Mouse (Mus musculus): ENCODE data around the gene Maff. TPM values are rescaled to one million over a fixed set of nuclear protein-coding genes. Genes with fewer than 3 reads are reported as not detected.

Gene Maff
- total and polyA plus RNA-seq, 3 experiments = 9.2 to 15.4 (median 10.5) TPM

DNA sequence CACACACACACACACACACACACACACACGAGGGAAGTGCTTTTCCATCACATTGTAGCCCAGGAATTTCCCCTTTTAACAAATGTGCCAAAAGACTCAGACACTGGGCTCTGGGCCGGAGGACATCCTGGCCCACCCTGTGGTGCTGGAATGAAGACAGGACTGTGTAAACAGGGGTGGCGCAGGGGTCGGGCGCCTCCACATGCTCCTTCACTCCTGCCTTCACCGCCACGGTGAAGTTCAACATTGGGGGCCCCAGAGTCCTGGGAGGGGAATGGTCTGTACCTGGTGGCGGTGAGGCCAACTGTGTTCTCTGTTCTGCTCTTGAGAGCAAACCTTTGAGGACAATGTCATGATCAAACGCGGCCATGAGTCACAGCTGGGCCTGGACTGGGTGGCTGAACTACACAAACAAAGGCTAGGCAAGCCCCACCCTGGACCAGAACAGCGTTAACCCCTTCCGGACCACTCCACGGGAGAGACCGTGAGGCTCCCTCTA lies 21.9 kb downstream of the Maff start:
- in situ Hi-C loops (cut with MboI; ENCODE audit: low pct_ligation_motif_present, low pct_unique_long_range_greater_than_20kb, low sequenced_read_pairs) (no loop called here), dilution Hi-C loops (cut with MboI; ENCODE audit: extremely low pct_ligation_motif_present, extremely low pct_unique_long_range_greater_than_20kb, low sequenced_read_pairs) (no loop called here)
- no peak overlapping the region for H3K9ac ChIP-seq (ENCODE audit: insufficient read depth, low read depth)
- H3K79me2 ChIP-seq (replicated peaks; ENCODE audit: control insufficient read depth, extremely low read depth, insufficient read depth, poor library complexity, severe bottlenecking) = no peaks in the 10 kb centered on the region
- H3K27me3 ChIP-seq (replicated peaks) = no peaks in the 10 kb centered on the region
- no peaks in the 10 kb centered on the region for H3K9me3 ChIP-seq (replicated peaks; ENCODE audit: low read length)
- H3K27ac ChIP-seq (ENCODE audit: insufficient read depth, low read depth) = no peak overlapping the region
- H3K4me1 ChIP-seq (ENCODE audit: control insufficient read depth in 1 of 2, insufficient read depth in 2 of 2) = peaks cover 0 to 6% of the 10 kb centered on the region in 2 experiments; a peak in 1 of 4 replicates
- no peak for DNase-seq (ENCODE audit: extremely low read depth)
- no peak for TF ChIP-seq POLR2A (IDR thresholded peaks at IDR 0.05; ENCODE audit: low read depth, low read length)
- no peak for TF ChIP-seq GABPA (IDR thresholded peaks at IDR 0.05; ENCODE audit: insufficient replicate concordance, low read depth, low read length)
- TF ChIP-seq JUN (IDR thresholded peaks at IDR 0.05; ENCODE audit: insufficient read depth, low read depth, low read length) = no peak
- TF ChIP-seq MYC (IDR thresholded peaks at IDR 0.05; ENCODE audit: low read depth, low read length) = no peak
- TF ChIP-seq JUND (conservative IDR thresholded peaks at IDR 0.05; ENCODE audit: low read depth, low read length) = no peak
- no peak for TF ChIP-seq MAX (IDR thresholded peaks at IDR 0.05; ENCODE audit: low read length)
- TF ChIP-seq EP300 (IDR thresholded peaks at IDR 0.05; ENCODE audit: low read length) = no peak
- TF ChIP-seq NRF1 (IDR thresholded peaks at IDR 0.05; ENCODE audit: low read depth, low read length) = no peak
- TF ChIP-seq HCFC1 (IDR thresholded peaks at IDR 0.05; ENCODE audit: low read depth, low read length) = no peak
- TF ChIP-seq MEF2A (IDR thresholded peaks at IDR 0.05; ENCODE audit: borderline replicate concordance, low read depth, low read length) = no peak
- no peak for TF ChIP-seq ELF1 (IDR thresholded peaks at IDR 0.05; ENCODE audit: low read depth, low read length)
- no peak for TF ChIP-seq IRF4 (IDR thresholded peaks at IDR 0.05; ENCODE audit: low read depth, low read length)
- TF ChIP-seq POLR2AphosphoS2 (IDR thresholded peaks at IDR 0.05; ENCODE audit: low read depth, low read length) = no peak
- H3K36me3 ChIP-seq (replicated peaks in 1 of 2; ENCODE audit: control insufficient read depth in 1 of 2, insufficient read depth in 1 of 2, low read length in 1 of 2) = peaks cover 71 to 98% of the 10 kb centered on the region in 2 experiments
- no peak overlapping the region for H3K4me2 ChIP-seq (ENCODE audit: insufficient read depth, low read depth, poor library complexity, severe bottlenecking)
- no peak overlapping the region for H3K4me3 ChIP-seq (replicated peaks in 1 of 3; ENCODE audit: low read depth in 2 of 3, low read length in 2 of 3, poor library complexity in 1 of 3)

DNA sequence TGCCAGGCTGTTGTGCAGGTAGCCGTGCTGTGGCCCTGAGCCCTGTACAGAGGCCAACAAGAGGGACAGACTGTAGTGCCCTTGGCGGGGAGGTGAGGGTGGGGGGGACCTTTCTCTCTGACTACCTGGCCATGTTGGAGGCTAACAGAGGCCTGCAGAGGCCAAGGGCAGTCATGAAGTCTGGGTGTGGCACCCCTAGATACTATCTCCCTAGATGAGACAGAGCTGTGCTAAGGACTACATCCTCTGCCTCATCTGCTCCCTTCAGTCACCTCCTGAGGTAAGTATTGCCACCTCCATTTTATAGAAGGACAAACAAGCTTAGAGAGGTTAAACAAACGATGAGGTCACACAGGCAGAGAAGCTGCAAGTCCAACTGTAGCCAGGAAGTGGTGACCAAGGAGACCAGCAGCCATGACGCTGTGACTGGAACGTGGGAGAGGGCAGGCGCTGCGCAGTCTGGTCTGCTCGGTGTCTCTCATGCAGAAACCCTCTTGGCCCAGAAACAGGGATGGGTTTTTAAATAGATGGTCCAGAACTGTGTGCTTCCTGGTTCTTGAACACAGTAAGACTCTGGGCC lies 22.5 kb downstream of the Maff start:
- in situ Hi-C loops (cut with MboI; ENCODE audit: low pct_ligation_motif_present, low pct_unique_long_range_greater_than_20kb, low sequenced_read_pairs) (no loop called here), dilution Hi-C loops (cut with MboI; ENCODE audit: extremely low pct_ligation_motif_present, extremely low pct_unique_long_range_greater_than_20kb, low sequenced_read_pairs) (no loop called here)
- Histone ChIP-seq H3K4me2 (ENCODE audit: insufficient read depth, low read depth, poor library complexity, severe bottlenecking) (no peak overlapping the region), H3K9ac (ENCODE audit: insufficient read depth, low read depth) (no peak overlapping the region), H3K27ac (ENCODE audit: insufficient read depth, low read depth) (no peak overlapping the region), H3K79me2 (replicated peaks; ENCODE audit: control insufficient read depth, extremely low read depth, insufficient read depth, poor library complexity, severe bottlenecking) (no peaks in the 10 kb centered on the region), H3K27me3 (replicated peaks) (no peaks in the 10 kb centered on the region), H3K4me3 (replicated peaks in 1 of 3; ENCODE audit: low read depth in 2 of 3, low read length in 2 of 3, poor library complexity in 1 of 3) (no peak overlapping the region), H3K36me3 (replicated peaks in 1 of 2; ENCODE audit: control insufficient read depth in 1 of 2, insufficient read depth in 1 of 2, low read length in 1 of 2) (peaks cover 66 to 98% of the 10 kb centered on the region in 2 experiments), H3K9me3 (replicated peaks; ENCODE audit: low read length) (no peaks in the 10 kb centered on the region), H3K4me1 (ENCODE audit: control insufficient read depth in 1 of 2, insufficient read depth in 2 of 2) (peaks cover 0 to 6% of the 10 kb centered on the region in 2 experiments; a peak in 1 of 4 replicates)
- no peak for DNase-seq (ENCODE audit: extremely low read depth)
- no peak for TF ChIP-seq USF2 (conservative IDR thresholded peaks at IDR 0.05; ENCODE audit: low read depth, low read length)
- no peak for TF ChIP-seq CTCF (conservative IDR thresholded peaks at IDR 0.05 in 1 of 2, IDR thresholded peaks at IDR 0.05 in 1 of 2; ENCODE audit: low read depth in 2 of 2, low read length in 2 of 2)
- TF ChIP-seq MEF2A (IDR thresholded peaks at IDR 0.05; ENCODE audit: borderline replicate concordance, low read depth, low read length) = no peak
- no peak for TF ChIP-seq ZNF384 (IDR thresholded peaks at IDR 0.05; ENCODE audit: low read depth, low read length)
- no peak for TF ChIP-seq NRF1 (IDR thresholded peaks at IDR 0.05; ENCODE audit: low read depth, low read length)
- TF ChIP-seq TCF12 (IDR thresholded peaks at IDR 0.05; ENCODE audit: low read depth, low read length) = no peak
- no peak for TF ChIP-seq CHD2 (IDR thresholded peaks at IDR 0.05; ENCODE audit: low read length)
- no peak for TF ChIP-seq MAX (IDR thresholded peaks at IDR 0.05; ENCODE audit: low read length)
- TF ChIP-seq MXI1 (IDR thresholded peaks at IDR 0.05; ENCODE audit: low read depth, low read length) = no peak
- TF ChIP-seq TBP (conservative IDR thresholded peaks at IDR 0.05; ENCODE audit: low read depth, low read length) = no peak
- TF ChIP-seq ELF1 (IDR thresholded peaks at IDR 0.05; ENCODE audit: low read depth, low read length) = no peak
- TF ChIP-seq MAZ (IDR thresholded peaks at IDR 0.05; ENCODE audit: low read depth, low read length) = no peak
